Mouse (Mus musculus) thymus, adult 2 months (tissue): ENCODE measurements at regions not wholly inside any gene's neighbourhood (a gene's known extent, or its start where the extent isn't known, plus 50 kb on each side); places are given as distances from the start of the nearest gene placed in this dataset.

Source experiments
- CTCF ChIP-seq: fragments of 200-500 bp; IDR thresholded peaks from 2 replicates; pipeline ENCODE4 v1.5.1; 2012; ENCODE audit warnings: mild to moderate bottlenecking, control low read depth, low read length, moderate library complexity, borderline replicate concordance; ENCODE audit not compliant: control insufficient read depth, poor library complexity, insufficient read depth; ENCODE audit errors: extremely low read depth
- POLR2A ChIP-seq: fragments of 200-500 bp; IDR thresholded peaks from 2 replicates; pipeline ENCODE4 v1.6.1; 2012; ENCODE audit warnings: mild to moderate bottlenecking, low read length, control low read depth, moderate library complexity; ENCODE audit not compliant: control insufficient read depth, poor library complexity, insufficient read depth; ENCODE audit errors: extremely low read depth

GRCm38 (mm10) chr5:118407973-118408372 lies 152.5 kb upstream of the Med13l start:
- TF ChIP-seq CTCF (no peak), POLR2A (no peak)
